Mouse (Mus musculus): ENCODE measurements around the gene Hist1h2ag. TPM values are rescaled to one million over a fixed set of nuclear protein-coding genes. Genes with fewer than 3 reads are reported as not detected.

Hist1h2ag gene
- polyA plus RNA-seq, 1 experiment = 1.1 TPM

DNA sequence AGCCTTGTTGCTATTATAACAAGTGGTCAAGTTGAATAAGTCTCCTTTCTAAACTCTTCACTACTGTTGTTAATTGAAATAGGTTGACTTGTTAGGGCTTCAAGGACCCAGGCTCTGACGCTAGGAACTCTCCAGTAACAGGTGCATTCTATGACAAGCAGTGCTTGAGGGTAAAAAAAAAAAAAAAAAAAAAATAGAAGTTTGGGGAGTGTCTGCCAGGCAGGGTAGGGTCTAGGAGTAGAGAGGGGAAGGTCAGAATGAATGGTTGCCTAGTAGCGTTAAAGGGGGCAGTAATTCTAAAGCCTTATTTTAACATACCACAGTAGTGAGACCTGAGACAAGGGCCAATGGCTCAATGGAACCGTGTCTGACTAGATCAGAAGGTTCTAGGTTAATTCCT lies 44.3 kb downstream of the Hist1h2ag start:
- TF ChIP-seq POLR2A (IDR thresholded peaks at IDR 0.05; ENCODE audit: borderline replicate concordance, extremely low read depth, low read depth, low read length) (no peak), CTCF (IDR thresholded peaks at IDR 0.05; ENCODE audit: insufficient read depth, low read length) (no peak)
- Histone ChIP-seq H3K4me3 (replicated peaks; ENCODE audit: extremely low read depth, low read depth, low read length) (no peak overlapping the region), H3K4me1 (ENCODE audit: control insufficient read depth, insufficient read depth, low read length) (peaks cover 6% of the 10 kb centered on the region; the same call in 1 of the 2 replicates)
- DNase-seq = no peak
- 44% methylated on average over 3 of the region's 3 CpGs for WGBS

- WGBS = 12% methylated on average over 4 of the region's 4 CpGs
- H3K4me1 ChIP-seq (ENCODE audit: control insufficient read depth, insufficient read depth, low read length) = peaks cover 6% of the 10 kb centered on the region; the same call in 1 of the 2 replicates
- TF ChIP-seq CTCF (IDR thresholded peaks at IDR 0.05; ENCODE audit: insufficient read depth, low read length) (no peak), POLR2A (IDR thresholded peaks at IDR 0.05; ENCODE audit: borderline replicate concordance, extremely low read depth, low read depth, low read length) (no peak)
- DNase-seq = no peak
- no peak overlapping the region for H3K4me3 ChIP-seq (replicated peaks; ENCODE audit: extremely low read depth, low read depth, low read length)
Measured at GRCm38 (mm10) chr13:21997821-21998220, 44.9 kb downstream of the Hist1h2ag start.

GRCm38 (mm10) chr13:21997201-21997820 lies 45.4 kb downstream of the Hist1h2ag start:
- 13% methylated on average over 21 of the region's 21 CpGs for WGBS
- Histone ChIP-seq H3K4me1 (ENCODE audit: control insufficient read depth, insufficient read depth, low read length) (peaks cover 6% of the 10 kb centered on the region; the same call in 1 of the 2 replicates), H3K4me3 (replicated peaks; ENCODE audit: extremely low read depth, low read depth, low read length) (no peak overlapping the region)
- TF ChIP-seq POLR2A (IDR thresholded peaks at IDR 0.05; ENCODE audit: borderline replicate concordance, extremely low read depth, low read depth, low read length) (no peak), CTCF (IDR thresholded peaks at IDR 0.05; ENCODE audit: insufficient read depth, low read length) (no peak)
- no peak for DNase-seq

- Histone ChIP-seq H3K4me3 (replicated peaks; ENCODE audit: extremely low read depth, low read depth, low read length) (no peak overlapping the region), H3K4me1 (ENCODE audit: control insufficient read depth, insufficient read depth, low read length) (peaks cover 6% of the 10 kb centered on the region; the same call in 1 of the 2 replicates)
- DNase-seq = no peak
- TF ChIP-seq CTCF (IDR thresholded peaks at IDR 0.05; ENCODE audit: insufficient read depth, low read length) = no peak
- whole genome bisulfite sequencing = 11% methylated on average over 13 of the region's 13 CpGs
Measured at GRCm38 (mm10) chr13:21996840-21997185, 45.9 kb downstream of the Hist1h2ag start.

- Histone ChIP-seq H3K4me1 (ENCODE audit: control insufficient read depth, insufficient read depth, low read length) (peaks cover 6% of the 10 kb centered on the region; the same call in 1 of the 2 replicates), H3K4me3 (replicated peaks; ENCODE audit: extremely low read depth, low read depth, low read length) (no peak overlapping the region)
- TF ChIP-seq POLR2A (IDR thresholded peaks at IDR 0.05; ENCODE audit: borderline replicate concordance, extremely low read depth, low read depth, low read length) (no peak), CTCF (IDR thresholded peaks at IDR 0.05; ENCODE audit: insufficient read depth, low read length) (no peak)
- 12% methylated on average over 12 of the region's 12 CpGs for WGBS
- DNase-seq = no peak
Measured at GRCm38 (mm10) chr13:21996101-21996839, 46.5 kb downstream of the Hist1h2ag start.

DNA sequence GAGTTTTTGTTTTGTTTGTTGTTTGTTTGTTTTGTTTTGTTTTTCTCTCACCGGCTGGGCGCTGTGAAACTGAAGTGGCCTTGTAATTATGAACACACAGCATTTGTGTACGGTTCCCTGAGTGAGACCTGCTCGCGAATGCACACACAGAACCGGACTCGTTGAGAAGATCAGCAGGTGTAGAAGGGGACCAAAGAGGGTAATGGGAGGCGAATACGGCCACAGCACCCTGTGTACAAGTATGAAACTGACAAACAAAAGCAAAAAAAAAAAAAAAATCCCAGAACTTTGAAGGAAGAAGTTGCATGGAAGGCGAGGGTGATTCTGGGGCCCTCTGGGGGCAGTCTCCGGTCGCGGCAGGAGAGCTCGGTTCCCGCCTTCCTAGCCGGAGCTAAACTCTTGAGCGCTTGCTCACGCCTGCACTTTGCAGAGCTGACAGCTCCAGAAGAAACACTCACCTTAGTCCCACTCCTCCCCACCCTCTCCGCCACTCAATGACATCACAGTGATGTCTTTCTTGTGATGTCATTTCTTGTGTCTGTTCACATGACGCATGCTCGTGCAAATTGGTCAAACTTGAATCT lies 47.3 kb downstream of the Hist1h2ag start:
- 2% methylated on average over 21 of the region's 21 CpGs for WGBS

GRCm38 (mm10) chr13:21994896-21995295 lies 47.8 kb downstream of the Hist1h2ag start:
- H3K4me1 ChIP-seq (ENCODE audit: control insufficient read depth, insufficient read depth, low read length) = peaks cover 6% of the 10 kb centered on the region; the same call in 1 of the 2 replicates
- no peak for DNase-seq
- 10% methylated on average over 8 of the region's 8 CpGs for WGBS
- TF ChIP-seq POLR2A (IDR thresholded peaks at IDR 0.05; ENCODE audit: borderline replicate concordance, extremely low read depth, low read depth, low read length) = no peak
- TF ChIP-seq CTCF (IDR thresholded peaks at IDR 0.05; ENCODE audit: insufficient read depth, low read length) = no peak
- H3K4me3 ChIP-seq (replicated peaks; ENCODE audit: extremely low read depth, low read depth, low read length) = no peak overlapping the region

More for the DNA sequence above, 47.3 kb downstream of the Hist1h2ag start:
- no peak for TF ChIP-seq CTCF (IDR thresholded peaks at IDR 0.05; ENCODE audit: insufficient read depth, low read length)
- DNase-seq = no peak
- Histone ChIP-seq H3K4me1 (ENCODE audit: control insufficient read depth, insufficient read depth, low read length) (peaks cover 6% of the 10 kb centered on the region; the same call in 1 of the 2 replicates), H3K4me3 (replicated peaks; ENCODE audit: extremely low read depth, low read depth, low read length) (peak overlapping the region; percentile 27)

GRCm38 (mm10) chr13:21993957-21994738 lies 48.6 kb downstream of the Hist1h2ag start:
- Histone ChIP-seq H3K4me1 (ENCODE audit: control insufficient read depth, insufficient read depth, low read length) (peaks cover 6% of the 10 kb centered on the region; the same call in 1 of the 2 replicates), H3K4me3 (replicated peaks; ENCODE audit: extremely low read depth, low read depth, low read length) (no peak overlapping the region)
- WGBS = 14% methylated on average over 22 of the region's 22 CpGs
- no peak for DNase-seq
- TF ChIP-seq CTCF (IDR thresholded peaks at IDR 0.05; ENCODE audit: insufficient read depth, low read length) (no peak), POLR2A (IDR thresholded peaks at IDR 0.05; ENCODE audit: borderline replicate concordance, extremely low read depth, low read depth, low read length) (no peak)

GRCm38 (mm10) chr13:21992550-21992949 lies 50.2 kb downstream of the Hist1h2ag start:
- 87% methylated on average over 5 of the region's 5 CpGs for WGBS
- no peak for DNase-seq

More at GRCm38 (mm10) chr13:21992550-21992949, 50.2 kb downstream of the Hist1h2ag start:
- TF ChIP-seq CTCF (IDR thresholded peaks at IDR 0.05; ENCODE audit: insufficient read depth, low read length) (no peak), POLR2A (IDR thresholded peaks at IDR 0.05; ENCODE audit: borderline replicate concordance, extremely low read depth, low read depth, low read length) (no peak)
- H3K4me3 ChIP-seq (replicated peaks; ENCODE audit: extremely low read depth, low read depth, low read length) = no peak overlapping the region
- H3K4me1 ChIP-seq (ENCODE audit: control insufficient read depth, insufficient read depth, low read length) = peaks cover 6% of the 10 kb centered on the region; the same call in 1 of the 2 replicates

Other genes starting within 250 kb of the Hist1h2ag start
- 4.7 and 5.0 TPM in 2 replicates for gene Hist1h2bq, start 232.7 kb downstream of the Hist1h2ag start, polyA plus RNA-seq (2012; rRNA removed)
- gene Hist1h2ao, start 232.5 kb downstream of the Hist1h2ag start, polyA plus RNA-seq (2012; rRNA removed) = not detected in 2 replicates
- gene Hist1h4m, start 231.2 kb downstream of the Hist1h2ag start, polyA plus RNA-seq (2012; rRNA removed) = 3.1 TPM in 1 of 2 replicates, not detected in the other
- 11.1 and 13.7 TPM in 2 replicates for gene Hist1h4n, start 210.7 kb downstream of the Hist1h2ag start, polyA plus RNA-seq (2012; rRNA removed)
- gene Hist1h2ap, start 209.4 kb downstream of the Hist1h2ag start, polyA plus RNA-seq (2012; rRNA removed) = 59.2 and 67.3 TPM in 2 replicates
- 3.3 and 6.1 TPM in 2 replicates for gene Hist1h2br, start 209.2 kb downstream of the Hist1h2ag start, polyA plus RNA-seq (2012; rRNA removed)
- gene Zfp184, start 97.8 kb downstream of the Hist1h2ag start, polyA plus RNA-seq (2012; rRNA removed) = 0.53 and 0.60 TPM in 2 replicates
- not detected in 2 replicates for gene Pom121l2, start 61.8 kb downstream of the Hist1h2ag start, polyA plus RNA-seq (2012; rRNA removed)
- gene Prss16, start 33.2 kb downstream of the Hist1h2ag start, polyA plus RNA-seq (2012; rRNA removed) = 0.33 and 0.34 TPM in 2 replicates
- gene Hist1h2ah, start 7.4 kb downstream of the Hist1h2ag start, polyA plus RNA-seq (2012; rRNA removed) = 0.87 and 1.8 TPM in 2 replicates
- 0.74 and 3.1 TPM in 2 replicates for gene Hist1h2bk, start 7.1 kb downstream of the Hist1h2ag start, polyA plus RNA-seq (2012; rRNA removed)
- gene Hist1h4i, start 1.6 kb downstream of the Hist1h2ag start, polyA plus RNA-seq (2012; rRNA removed) = 5.1 and 5.2 TPM in 2 replicates
- 1.8 and 3.5 TPM in 2 replicates for gene Hist1h2bj, start 270 bp upstream of the Hist1h2ag start, polyA plus RNA-seq (2012; rRNA removed)
- not detected in 2 replicates for gene Vmn1r188, start 41.5 kb upstream of the Hist1h2ag start, polyA plus RNA-seq (2012; rRNA removed)
- gene Vmn1r189, start 62.9 kb upstream of the Hist1h2ag start, polyA plus RNA-seq (2012; rRNA removed) = not detected in 2 replicates
- gene Vmn1r191, start 141.0 kb upstream of the Hist1h2ag start, polyA plus RNA-seq (2012; rRNA removed) = not detected in 2 replicates
- not detected in 2 replicates for gene Vmn1r192, start 148.2 kb upstream of the Hist1h2ag start, polyA plus RNA-seq (2012; rRNA removed)
- not detected in 2 replicates for gene Vmn1r193, start 180.2 kb upstream of the Hist1h2ag start, polyA plus RNA-seq (2012; rRNA removed)
- not detected in 2 replicates for gene Vmn1r194, start 201.3 kb upstream of the Hist1h2ag start, polyA plus RNA-seq (2012; rRNA removed)
- not detected in 2 replicates for gene Vmn1r195, start 227.6 kb upstream of the Hist1h2ag start, polyA plus RNA-seq (2012; rRNA removed)
- not detected in 2 replicates for gene Vmn1r196, start 247.0 kb upstream of the Hist1h2ag start, polyA plus RNA-seq (2012; rRNA removed)

Data from lung, adult 2 months (tissue).